Mouse (Mus musculus): Measurements from ENCODE around the gene Cntrob. TPM values are rescaled to one million over a fixed set of nuclear protein-coding genes. Genes with fewer than 3 reads are reported as not detected.

The Cntrob gene
- polyA plus RNA-seq, 1 experiment from 2014 or later: 5.6 TPM

DNA sequence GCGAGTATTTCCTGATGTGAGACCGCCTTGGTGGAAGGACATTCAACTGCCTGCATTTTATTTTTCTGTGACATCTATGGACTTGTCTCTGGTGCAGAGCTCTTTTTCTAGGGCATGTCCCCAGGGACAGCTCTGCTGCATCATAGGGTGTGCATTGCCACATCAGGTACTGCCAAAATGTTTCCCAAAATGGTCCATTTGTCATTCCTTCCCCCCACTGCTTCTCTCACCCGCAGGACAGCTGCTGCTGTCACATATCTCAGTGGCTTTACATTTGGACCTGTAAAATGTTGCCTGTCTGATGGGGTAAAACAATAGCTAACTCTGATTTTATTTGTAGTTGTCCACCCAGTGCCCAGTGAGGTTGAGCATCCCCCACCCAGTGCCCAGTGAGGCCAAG is 28.3 kb downstream of the Cntrob start:
- Histone ChIP-seq H3K9me3 (ENCODE audit: low read length) (no peaks in the 10 kb centered on the region), H3K4me2 (ENCODE audit: low read depth, low read length) (no peak overlapping the region), H3K27ac (ENCODE audit: low read depth) (no peak overlapping the region), H3K4me1 (ENCODE audit: insufficient read depth) (no peaks in the 10 kb centered on the region), H3K9ac (replicated peaks) (no peak overlapping the region), H3K36me3 (replicated peaks; ENCODE audit: insufficient read depth, low read length) (0 out of 2 replicates have a peak, but pooled peaks cover 4% of the 10 kb centered on the region), H3K4me3 (ENCODE audit: low read depth, low read length) (no peak overlapping the region), H3K27me3 (ENCODE audit: insufficient read depth, low read length) (no peaks in the 10 kb centered on the region)
- DNase-seq (no peak), ATAC-seq (no peak)
- TF ChIP-seq CTCF (IDR thresholded peaks at IDR 0.05; ENCODE audit: low read depth) (no peak), EP300 (IDR thresholded peaks at IDR 0.05; ENCODE audit: low read depth) (no peak)
- 71% methylated on average over 3 of the region's 3 CpGs for WGBS (ENCODE audit: insufficient replicate concordance)

DNA sequence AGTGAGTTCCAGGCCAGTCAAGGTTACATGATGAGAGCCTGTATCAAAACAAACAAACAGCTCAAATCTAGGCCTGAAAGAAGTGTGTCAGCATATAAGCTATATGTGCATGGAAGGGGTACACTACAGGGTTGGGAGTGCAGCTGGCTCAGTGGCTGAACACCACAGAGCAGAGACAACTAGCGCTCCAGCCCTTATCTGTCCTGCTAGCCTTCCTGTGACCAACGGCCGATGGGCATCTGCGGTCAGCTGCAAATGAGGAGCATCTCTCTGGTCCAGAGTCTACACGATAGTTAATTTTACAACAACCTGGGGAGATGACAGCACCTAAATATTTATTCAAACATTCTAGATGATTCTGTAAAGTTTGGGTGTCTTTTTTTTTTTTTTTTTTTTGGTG is 32.5 kb downstream of the Cntrob start:
- TF ChIP-seq CTCF (IDR thresholded peaks at IDR 0.05; ENCODE audit: low read depth): no peak
- no peak for TF ChIP-seq EP300 (IDR thresholded peaks at IDR 0.05; ENCODE audit: low read depth)
- H3K27ac ChIP-seq (ENCODE audit: low read depth): no peak overlapping the region
- 79% methylated on average over 5 of the region's 5 CpGs for WGBS (ENCODE audit: insufficient replicate concordance)
- H3K27me3 ChIP-seq (ENCODE audit: insufficient read depth, low read length): no peaks in the 10 kb centered on the region
- no peak overlapping the region for H3K9ac ChIP-seq (replicated peaks)
- H3K9me3 ChIP-seq (ENCODE audit: low read length): no peaks in the 10 kb centered on the region
- DNase-seq (no peak), ATAC-seq (no peak)
- H3K4me3 ChIP-seq (ENCODE audit: low read depth, low read length): no peak overlapping the region
- no peaks in the 10 kb centered on the region for H3K4me1 ChIP-seq (ENCODE audit: insufficient read depth)
- H3K4me2 ChIP-seq (ENCODE audit: low read depth, low read length): no peak overlapping the region
- H3K36me3 ChIP-seq (replicated peaks; ENCODE audit: insufficient read depth, low read length): no peaks in the 10 kb centered on the region

DNA sequence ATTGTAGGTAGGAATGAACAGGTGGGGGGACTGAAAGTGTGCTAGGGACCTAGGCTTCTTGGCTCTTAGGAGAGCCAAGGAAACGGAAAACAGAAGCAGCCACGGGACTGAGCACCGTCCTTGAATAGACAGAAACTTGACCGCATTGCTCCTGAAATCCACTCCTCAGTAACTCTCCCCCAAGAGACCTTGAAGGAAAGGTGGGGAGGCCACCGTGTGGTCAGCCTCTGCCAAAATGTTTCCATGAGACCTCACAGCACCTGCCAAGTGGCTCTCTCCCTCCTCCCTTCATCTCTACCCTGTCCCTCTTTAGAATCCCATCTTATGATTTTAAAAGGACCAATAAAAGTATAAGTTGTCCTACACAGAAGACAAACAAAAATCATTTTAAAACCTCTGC is 46.3 kb downstream of the Cntrob start:
- no peak for TF ChIP-seq CTCF (IDR thresholded peaks at IDR 0.05; ENCODE audit: low read depth)
- no peak for TF ChIP-seq EP300 (IDR thresholded peaks at IDR 0.05; ENCODE audit: low read depth)

DNA sequence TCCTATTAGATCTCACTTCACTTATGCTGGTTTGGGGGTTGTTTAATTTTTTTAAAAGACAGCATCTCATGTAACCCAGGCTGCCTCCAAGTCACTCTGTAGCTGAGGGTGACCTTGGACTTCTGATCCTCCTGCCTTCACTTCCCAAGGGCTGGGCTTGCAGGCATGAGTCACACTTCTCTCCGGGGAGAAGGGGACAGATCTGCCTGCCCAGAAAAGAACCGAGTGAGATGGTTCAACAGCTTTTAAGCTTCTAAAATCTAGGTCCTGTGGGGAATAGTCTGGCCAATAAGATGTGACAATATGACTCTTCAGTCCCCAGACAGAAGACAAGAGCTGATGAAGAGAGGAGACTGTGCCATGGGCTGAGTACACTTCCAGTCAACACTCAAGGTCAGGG is 47.5 kb downstream of the Cntrob start:
- DNase-seq: no peak
- 46% methylated on average over 2 of the region's 2 CpGs for WGBS (ENCODE audit: insufficient replicate concordance)
- H3K4me2 ChIP-seq (ENCODE audit: low read depth, low read length): no peak overlapping the region
- no peak for ATAC-seq
- H3K27me3 ChIP-seq (ENCODE audit: insufficient read depth, low read length): peaks cover 13% of the 10 kb centered on the region; the same call in 1 of the 2 replicates
- H3K4me1 ChIP-seq (ENCODE audit: insufficient read depth): no peaks in the 10 kb centered on the region
- no peak overlapping the region for H3K4me3 ChIP-seq (ENCODE audit: low read depth, low read length)
- no peak overlapping the region for H3K27ac ChIP-seq (ENCODE audit: low read depth)
- no peaks in the 10 kb centered on the region for H3K9me3 ChIP-seq (ENCODE audit: low read length)
- H3K36me3 ChIP-seq (replicated peaks; ENCODE audit: insufficient read depth, low read length): no peaks in the 10 kb centered on the region
- no peak for TF ChIP-seq EP300 (IDR thresholded peaks at IDR 0.05; ENCODE audit: low read depth)
- TF ChIP-seq CTCF (IDR thresholded peaks at IDR 0.05; ENCODE audit: low read depth): no peak
- H3K9ac ChIP-seq (replicated peaks): no peak overlapping the region

More for the DNA sequence above, 46.3 kb downstream of the Cntrob start:
- no peaks in the 10 kb centered on the region for H3K9me3 ChIP-seq (ENCODE audit: low read length)
- no peaks in the 10 kb centered on the region for H3K4me1 ChIP-seq (ENCODE audit: insufficient read depth)
- ATAC-seq (no peak), DNase-seq (no peak)
- H3K36me3 ChIP-seq (replicated peaks; ENCODE audit: insufficient read depth, low read length): no peaks in the 10 kb centered on the region
- H3K4me3 ChIP-seq (ENCODE audit: low read depth, low read length): no peak overlapping the region
- peaks cover 7% of the 10 kb centered on the region; the same call in 1 of the 2 replicates for H3K27me3 ChIP-seq (ENCODE audit: insufficient read depth, low read length)
- no peak overlapping the region for H3K9ac ChIP-seq (replicated peaks)
- H3K27ac ChIP-seq (ENCODE audit: low read depth): no peak overlapping the region
- H3K4me2 ChIP-seq (ENCODE audit: low read depth, low read length): no peak overlapping the region
- WGBS (ENCODE audit: insufficient replicate concordance): 58% methylated on average over 5 of the region's 5 CpGs

GRCm38 (mm10) chr11:69275650-69276049 is 47.9 kb downstream of the Cntrob start:
- Histone ChIP-seq H3K9me3 (ENCODE audit: low read length) (no peaks in the 10 kb centered on the region), H3K9ac (replicated peaks) (no peak overlapping the region), H3K36me3 (replicated peaks; ENCODE audit: insufficient read depth, low read length) (no peaks in the 10 kb centered on the region), H3K4me2 (ENCODE audit: low read depth, low read length) (no peak overlapping the region), H3K27ac (ENCODE audit: low read depth) (no peak overlapping the region), H3K4me3 (ENCODE audit: low read depth, low read length) (no peak overlapping the region), H3K27me3 (ENCODE audit: insufficient read depth, low read length) (peaks cover 13% of the 10 kb centered on the region; the same call in 1 of the 2 replicates), H3K4me1 (ENCODE audit: insufficient read depth) (no peaks in the 10 kb centered on the region)
- TF ChIP-seq CTCF (IDR thresholded peaks at IDR 0.05; ENCODE audit: low read depth): no peak
- DNase-seq (no peak), ATAC-seq (no peak)
- WGBS (ENCODE audit: insufficient replicate concordance): 35% methylated on average over 6 of the region's 6 CpGs

GRCm38 (mm10) chr11:69272122-69272740 is 51.3 kb downstream of the Cntrob start:
- no peak overlapping the region for H3K27ac ChIP-seq (ENCODE audit: low read depth)
- no peak overlapping the region for H3K9ac ChIP-seq (replicated peaks)
- WGBS (ENCODE audit: insufficient replicate concordance): 41% methylated on average over 16 of the region's 16 CpGs
- DNase-seq: peak; percentile 84
- H3K4me1 ChIP-seq (ENCODE audit: insufficient read depth): no peaks in the 10 kb centered on the region
- TF ChIP-seq CTCF (IDR thresholded peaks at IDR 0.05; ENCODE audit: low read depth): peak; percentile 88
- no peak for TF ChIP-seq EP300 (IDR thresholded peaks at IDR 0.05; ENCODE audit: low read depth)
- no peaks in the 10 kb centered on the region for H3K9me3 ChIP-seq (ENCODE audit: low read length)
- no peak for ATAC-seq
- H3K27me3 ChIP-seq (ENCODE audit: insufficient read depth, low read length): peaks cover 18% of the 10 kb centered on the region; the same call in 1 of the 2 replicates
- H3K4me3 ChIP-seq (ENCODE audit: low read depth, low read length): no peak overlapping the region
- no peaks in the 10 kb centered on the region for H3K36me3 ChIP-seq (replicated peaks; ENCODE audit: insufficient read depth, low read length)
- H3K4me2 ChIP-seq (ENCODE audit: low read depth, low read length): no peak overlapping the region

Measured in liver, postnatal 0 days (tissue).